Mouse (Mus musculus) C2C12 (cell line): ENCODE data around the gene Tagln.

Experiments used
- CEBPB ChIP-seq: IDR thresholded peaks from one replicate; pipeline ENCODE4 v1.6.1; 2011; ENCODE audit warnings: low read depth, mild to moderate bottlenecking, control low read depth, moderate library complexity
- CTCF ChIP-seq: IDR thresholded peaks from one replicate; pipeline ENCODE4 v1.5.1; 2011; ENCODE audit not compliant: control insufficient read depth, insufficient read depth, insufficient read length
- USF1 ChIP-seq: IDR thresholded peaks from one replicate; pipeline ENCODE4 v1.6.1; 2011; ENCODE audit warnings: low read depth, mild to moderate bottlenecking, control low read depth, moderate library complexity

- TF ChIP-seq CTCF = no peak
- TF ChIP-seq USF1 = no peak
- TF ChIP-seq CEBPB = no peak
Observed at GRCm38 (mm10) chr9:45946872-45947183, 11.0 kb upstream of the Tagln start.
